Mouse (Mus musculus) adrenal gland, postnatal 4 days (tissue): ENCODE measurements around the gene Rpia. TPM values are rescaled to one million over a fixed set of nuclear protein-coding genes. Genes with fewer than 3 reads are reported as not detected.
"Not testable (repeated sequence)": the region's sequence is repeated elsewhere in the genome, so short reads cannot be mapped to it uniquely, and the experiment has no call there.

Experiments used
- DNase-seq, 2 experiments: peaks; one replicate each; pipeline ENCODE4 v3.0.0; 2021 to 2022; ENCODE audit warnings: low spot score in 2 of 2, mixed read lengths in 2 of 2
- long read RNA-seq, 2 experiments: library from polyadenylated mRNA; stranded (forward); transcript quantifications; one replicate each; pipeline ENCODE4 v2.0.0; 2021
- total RNA-seq, 2 experiments: library from RNA; stranded (reverse); gene quantifications; 2 replicates each; pipeline ENCODE4 v1.2.3; 2021

Rpia gene
- 10 to 100 TPM; 24.7 to 26.1 TPM for total RNA-seq
- long read RNA-seq, experiment 1, partial matches to known transcripts: 0 of 1 reads
- long read RNA-seq, experiment 1, other reads (novel, unspliced or antisense): 0 of 1 reads
- long read RNA-seq, experiment 2, partial matches to known transcripts: 0 of 1 reads
- long read RNA-seq, experiment 2, other reads (novel, unspliced or antisense): 1 of 1 reads

DNA sequence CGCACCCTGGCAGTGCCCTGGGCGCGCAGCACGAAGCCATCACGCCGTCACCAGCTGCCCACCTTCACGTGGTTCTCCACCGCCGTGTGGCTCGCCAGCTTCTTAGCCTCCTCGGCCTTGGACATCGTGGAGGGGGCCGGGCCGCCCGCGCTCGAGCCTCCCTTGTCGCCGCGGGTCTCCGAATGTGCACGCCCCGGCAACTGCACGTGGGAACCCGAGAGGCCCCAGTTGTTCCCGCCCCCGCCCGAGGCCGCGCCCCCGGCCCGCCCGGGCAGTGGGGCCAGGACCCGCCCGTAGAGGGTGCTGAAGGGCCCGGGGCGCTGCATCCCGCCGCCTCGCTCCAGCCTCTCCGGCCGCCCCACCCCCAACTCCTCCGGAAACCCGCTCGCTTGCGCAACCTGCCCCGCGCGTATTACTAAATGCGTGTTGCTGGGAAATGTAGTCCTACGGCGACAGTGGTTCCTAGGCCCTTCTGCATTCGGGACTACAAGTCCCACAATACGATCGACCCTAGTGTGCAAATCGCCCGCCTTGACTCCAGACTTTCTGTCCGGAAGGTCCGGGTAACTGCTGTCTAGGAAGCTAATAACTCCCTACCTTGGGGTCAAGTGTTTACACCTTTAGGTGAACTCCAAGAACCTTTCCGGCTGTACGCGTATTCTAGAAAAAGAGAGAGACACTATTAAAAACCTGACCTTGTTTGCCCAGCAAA is at the start of gene Rpia:
Gene Rpia, minus strand, starts transcription at position 409 of the 712 bp plus-strand sequence.
- peak; percentile 96 to 98 for DNase-seq

DNA sequence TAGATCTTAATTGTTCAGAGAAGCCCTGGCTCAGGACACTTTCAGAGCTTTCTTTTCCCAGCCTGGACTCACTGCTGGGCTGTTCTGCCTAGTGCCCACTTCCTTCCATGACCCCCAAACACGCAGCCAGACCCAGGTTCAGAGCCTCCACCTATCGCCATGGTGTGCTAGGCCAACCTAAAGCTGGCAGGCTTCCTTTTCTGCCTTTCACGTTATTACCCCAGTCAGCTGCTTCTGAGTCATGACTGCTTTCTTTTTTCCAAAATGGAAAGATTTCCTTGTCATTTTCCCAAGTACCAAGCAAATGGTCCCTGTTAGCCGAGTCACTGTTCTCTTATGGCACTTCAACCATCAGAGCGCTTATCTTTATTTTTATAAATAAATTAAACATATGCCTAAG is 48.2 kb upstream of the Rpia start:
- DNase-seq: no peak

DNA sequence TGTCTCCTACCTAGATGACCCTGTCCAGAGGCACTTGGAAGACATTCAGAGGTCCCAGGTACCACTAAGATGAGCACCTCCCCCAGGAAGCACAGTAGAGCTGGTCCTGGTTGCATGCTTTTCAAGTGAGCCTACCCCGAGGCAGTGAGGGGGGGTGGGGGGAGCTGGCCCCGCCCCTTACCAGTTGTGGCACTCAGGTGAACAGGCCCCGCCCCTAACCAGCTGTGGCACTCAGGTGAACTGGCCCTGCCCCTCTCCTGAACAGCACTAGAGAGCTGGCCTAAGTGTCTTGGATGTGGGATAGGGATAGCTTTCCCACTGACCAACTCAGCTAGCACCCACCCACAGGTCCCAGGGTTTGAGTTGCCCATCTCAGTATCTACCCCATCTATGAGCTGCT is 46.5 kb upstream of the Rpia start:
- no peak for DNase-seq

GRCm38 (mm10) chr6:70837297-70837696 is 45.3 kb upstream of the Rpia start:
- DNase-seq: no peak

GRCm38 (mm10) chr6:70831179-70831839 is 39.3 kb upstream of the Rpia start:
- DNase-seq: no peak

DNA sequence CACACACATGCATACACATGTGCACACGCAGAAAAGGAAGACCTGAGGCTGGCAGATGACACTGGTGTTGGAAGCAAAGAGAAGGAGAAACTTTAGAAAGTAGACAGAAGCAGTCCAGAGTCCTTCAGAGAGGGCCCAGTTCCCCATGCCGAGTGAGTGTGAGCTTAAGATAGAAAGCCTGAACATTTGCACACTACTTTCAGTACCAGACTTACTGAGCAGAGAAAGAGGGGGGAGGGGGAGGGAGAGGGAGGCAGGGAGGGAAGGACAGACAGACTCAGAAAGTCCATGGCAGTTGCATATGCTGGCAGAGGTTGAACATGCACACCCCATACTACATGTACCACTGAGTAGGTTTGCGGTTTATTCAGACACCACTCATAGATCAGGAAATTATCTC is 38.5 kb upstream of the Rpia start:
- no peak for DNase-seq

- DNase-seq: no peak
Measured at GRCm38 (mm10) chr6:70829451-70829850, 37.4 kb upstream of the Rpia start.

- no peak for DNase-seq
Measured at GRCm38 (mm10) chr6:70824987-70825337, 32.9 kb upstream of the Rpia start.

- peak; percentile 24 to 59 for DNase-seq
Measured at GRCm38 (mm10) chr6:70824085-70824986, 32.3 kb upstream of the Rpia start.

DNA sequence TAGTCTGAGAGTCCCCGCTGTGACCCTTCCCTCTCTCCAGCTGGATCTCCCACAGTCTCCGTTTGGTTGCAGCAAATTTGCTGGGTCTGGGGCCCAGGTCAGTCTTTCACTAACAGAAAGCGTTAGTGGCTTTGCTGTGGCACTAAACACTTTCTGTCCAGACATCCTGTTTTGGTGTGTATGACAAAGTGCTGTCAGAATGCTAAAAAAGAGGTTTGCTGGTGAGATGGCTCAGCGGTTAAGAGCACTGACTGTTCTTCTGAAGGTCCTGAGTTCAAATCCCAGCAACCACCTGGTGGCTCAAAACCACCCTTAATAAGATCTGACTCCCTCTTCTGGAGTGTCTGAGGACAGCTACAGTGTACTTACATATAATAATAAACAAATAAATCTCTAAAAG is 31.2 kb upstream of the Rpia start:
- not testable (repeated sequence) for DNase-seq

GRCm38 (mm10) chr6:70822386-70822910 is 30.4 kb upstream of the Rpia start:
- DNase-seq: no peak

- DNase-seq: no peak
Measured at GRCm38 (mm10) chr6:70821566-70821965, 29.5 kb upstream of the Rpia start.

DNA sequence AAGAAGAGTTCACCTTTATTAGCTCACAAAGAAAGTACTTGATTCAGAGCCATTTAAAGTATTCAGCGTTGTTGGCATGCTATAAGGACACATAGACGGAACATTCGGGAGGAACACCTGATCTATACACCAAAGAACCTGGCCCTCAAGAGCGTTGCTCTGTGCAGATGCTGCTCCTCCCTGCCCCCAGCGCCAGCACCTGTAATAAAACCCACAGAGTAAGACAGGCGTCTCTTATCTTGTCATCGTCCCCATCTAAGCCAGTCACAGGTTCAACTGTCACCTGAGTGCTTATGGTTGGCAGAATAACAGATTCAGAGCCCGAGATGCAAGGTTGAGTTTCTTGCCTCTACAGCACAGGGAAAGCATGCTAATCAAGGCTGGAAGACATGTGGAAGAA is 23.4 kb upstream of the Rpia start:
- no peak for DNase-seq

DNA sequence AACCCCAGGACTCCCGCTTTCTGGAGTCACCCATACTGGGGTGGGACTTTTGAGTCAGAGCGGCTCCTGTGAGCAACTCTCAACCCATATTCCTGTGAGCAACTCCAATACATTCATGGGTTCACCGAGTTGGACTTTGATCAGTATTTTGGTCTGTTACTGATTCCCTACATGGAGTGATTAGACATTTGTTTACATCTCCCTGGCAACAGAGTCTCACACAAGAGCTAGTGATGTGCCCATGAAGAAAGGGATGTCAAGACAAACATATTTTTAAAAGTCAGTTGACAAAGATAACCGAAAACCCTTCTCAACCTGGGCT is 22.6 kb upstream of the Rpia start:
- no peak for DNase-seq

- DNase-seq: no peak
Measured at GRCm38 (mm10) chr6:70813921-70814628, 22.0 kb upstream of the Rpia start.

DNA sequence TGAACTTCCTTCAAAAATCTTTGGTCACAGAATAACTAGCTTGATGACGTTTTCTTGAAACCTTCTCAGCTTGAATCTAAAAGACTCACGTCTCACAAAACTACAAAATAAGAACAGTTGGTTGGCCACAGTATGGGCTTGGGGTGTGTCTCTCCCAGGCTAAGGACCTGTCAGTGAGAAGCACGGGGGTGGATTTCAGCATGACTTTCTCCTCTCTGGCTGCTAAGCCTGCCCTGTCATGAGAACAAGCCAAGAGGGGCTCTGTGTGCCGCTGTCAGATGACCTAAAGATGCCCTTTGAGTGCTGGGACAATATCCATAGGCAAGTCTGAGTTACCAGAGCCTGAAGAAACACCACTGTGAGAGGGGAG is 20.5 kb upstream of the Rpia start:
- DNase-seq: no peak

DNA sequence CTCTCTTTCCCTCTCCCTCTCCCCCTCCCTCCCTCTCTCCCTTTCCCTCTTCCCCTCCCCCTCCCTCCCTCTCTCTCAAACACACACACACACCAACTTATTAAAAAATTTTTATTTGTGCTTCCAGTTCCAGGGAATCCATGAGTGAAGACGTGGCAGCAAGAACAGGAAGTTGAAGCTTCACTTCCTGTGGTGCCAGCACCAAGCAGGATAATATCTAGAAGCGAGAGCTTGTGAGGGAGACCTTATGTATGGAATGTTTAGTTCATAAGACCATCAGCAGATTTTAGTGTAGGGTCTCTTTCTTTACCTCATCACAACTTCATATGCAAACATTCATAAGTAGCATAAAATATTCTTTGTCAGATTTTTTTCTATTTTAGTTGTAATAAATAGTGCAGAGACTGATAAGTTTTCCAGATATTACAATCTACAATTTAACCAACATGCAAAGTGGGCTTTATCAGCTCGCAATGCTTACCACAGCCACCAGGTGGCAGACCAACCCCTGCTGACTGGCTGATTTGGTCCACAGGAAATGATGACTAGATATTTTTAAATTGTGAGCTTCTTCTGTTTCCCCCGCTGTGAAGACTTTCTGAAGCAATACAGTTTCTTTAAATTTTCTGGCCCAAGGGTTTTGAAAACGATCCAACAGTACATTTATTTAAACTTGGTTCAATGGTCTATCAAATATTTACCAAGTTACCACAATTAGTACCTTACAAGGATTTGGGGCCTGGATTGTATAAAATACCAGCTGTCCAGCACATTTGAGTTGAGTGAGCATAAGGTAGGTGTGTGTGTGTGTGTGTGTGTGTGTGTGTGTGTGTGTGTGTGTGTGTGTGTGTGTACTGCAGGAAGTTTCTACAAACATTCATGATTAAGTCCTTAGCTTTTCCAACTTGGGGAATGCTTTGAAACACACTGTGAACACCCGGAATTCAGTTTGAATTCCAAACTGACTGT is 19.8 kb upstream of the Rpia start:
- peak; percentile 54 to 59 for DNase-seq

- no peak for DNase-seq
Measured at GRCm38 (mm10) chr6:70810524-70810923, 18.5 kb upstream of the Rpia start.

- no peak for DNase-seq
Measured at GRCm38 (mm10) chr6:70806514-70806912, 14.5 kb upstream of the Rpia start.
